Mouse (Mus musculus) myocyte (in vitro differentiated cells): ENCODE results near the gene Tmem53.

Experiments used
- CEBPB ChIP-seq: IDR thresholded peaks from 2 replicates; pipeline ENCODE4 v1.6.1; 2011; ENCODE audit warnings: mild to moderate bottlenecking, moderate library complexity; ENCODE audit not compliant: poor library complexity, insufficient read depth, severe bottlenecking
- E2F4 ChIP-seq: IDR thresholded peaks from one replicate; pipeline ENCODE4 v1.6.1; 2011; ENCODE audit warnings: mild to moderate bottlenecking, control low read depth, moderate library complexity; ENCODE audit not compliant: insufficient read depth
- MAX ChIP-seq: IDR thresholded peaks from one replicate; pipeline ENCODE4 v1.6.1; 2011; ENCODE audit warnings: low read depth, mild to moderate bottlenecking, control low read depth
- MYOD1 ChIP-seq, 3 experiments: IDR thresholded peaks; one replicate each; pipeline ENCODE4 v1.6.1; 2011; ENCODE audit warnings: control low read depth in 2 of 3, low read depth in 2 of 3, mild to moderate bottlenecking in 2 of 3, moderate library complexity in 1 of 3; ENCODE audit not compliant: insufficient read length in 2 of 3, control insufficient read depth in 1 of 3
- MYOG ChIP-seq, 3 experiments: IDR thresholded peaks; one replicate each; pipeline ENCODE4 v1.6.1; 2011; ENCODE audit warnings: control low read depth in 2 of 3, low read depth in 2 of 3, mild to moderate bottlenecking in 2 of 3; ENCODE audit not compliant: insufficient read length in 2 of 3, control insufficient read depth in 1 of 3, insufficient read depth in 1 of 3
- POLR2A ChIP-seq: IDR thresholded peaks from one replicate; pipeline ENCODE4 v1.6.1; 2011; ENCODE audit warnings: low read depth, mild to moderate bottlenecking, control low read depth, moderate library complexity; ENCODE audit not compliant: insufficient read length
- POLR2AphosphoS2 ChIP-seq: IDR thresholded peaks from one replicate; pipeline ENCODE4 v1.6.1; 2011; ENCODE audit warnings: low read depth, control low read depth; ENCODE audit not compliant: insufficient read length
- USF1 ChIP-seq: IDR thresholded peaks from one replicate; pipeline ENCODE4 v1.6.1; 2011; ENCODE audit warnings: low read depth, mild to moderate bottlenecking, control low read depth, moderate library complexity

- TF ChIP-seq E2F4, result no peak
- no peak for TF ChIP-seq POLR2AphosphoS2
- TF ChIP-seq POLR2A, result no peak
- TF ChIP-seq MAX, result no peak
- TF ChIP-seq MYOD1 (IDR thresholded peaks at IDR 0.05; ENCODE audit: control insufficient read depth in 1 of 3, insufficient read length in 2 of 3, low read depth in 2 of 3), result no peak
- TF ChIP-seq USF1, result no peak
- TF ChIP-seq CEBPB, result no peak
- TF ChIP-seq MYOG (IDR thresholded peaks at IDR 0.05; ENCODE audit: control insufficient read depth in 1 of 3, insufficient read depth in 1 of 3, insufficient read length in 2 of 3, low read depth in 2 of 3), result no peak
These were observed 27.5 kb downstream of the Tmem53 start for GRCm38 (mm10) chr4:117279253-117279642.
